24 mouse cellular contexts compared by ENCODE assay signal in genomic region chr4:143394181-143394580, GRCm38 (mm10). TPM values are rescaled to one million over a fixed set of nuclear protein-coding genes. Genes with fewer than 3 reads are reported as not detected.
DNase-seq lines count a peak whose midpoint lies in the region; TF ChIP-seq lines count a peak whose summit lies in the region.
"Had no signal": no experiment of that assay in that cellular context is flagged by ENCODE, and none has a peak within 500 bp of the region (broad histone marks: within the 10 kb centered on the region; RNA-seq: fewer than 3 reads in every experiment).

Gene Pramel1, plus strand, starts transcription at chr4:143394428.

- DNase-seq in gastrocnemius, adult 2 months = peak; percentile 24
- DNase-seq in gastrocnemius, postnatal 36 days = no peak
- peak; percentile 79 for DNase-seq in ES-CJ7 (ENCODE audit: low read depth, low spot score)
- peak; percentile 90 for DNase-seq in ZHBTc4 (ENCODE audit: low read depth, low spot score)
- no peak for DNase-seq in heart, postnatal 14 days
- no peak for DNase-seq in left cerebral cortex, postnatal 36 days (ENCODE audit: low spot score in 2 of 2)
- DNase-seq in layer of hippocampus, postnatal 14 days (ENCODE audit: low spot score in 2 of 2) = no peak
- DNase-seq: adrenal gland, adult 2 months; adrenal gland, postnatal 25 days; B cell, adult 2 months; cerebellum, adult 18-20 months; cerebellum, adult 9-11 months; cerebellum, postnatal 36 days; forebrain, postnatal 0 days; gastrocnemius, postnatal 25 days; heart, adult 11 months had no signal

- TF ChIP-seq CTCF in gastrocnemius, adult 2 months (IDR thresholded peaks at IDR 0.05) = no peak

- no peak within 1 kb of the TSS for H3K4me3 ChIP-seq in gastrocnemius, adult 2 months
- H3K4me3 ChIP-seq: embryonic facial prominence, embryonic 10.5 days; forebrain, embryonic 13.5 days; heart, embryonic 13.5 days; intestine, embryonic 15.5 days had no signal

- no peak within 1 kb of the TSS for H3K27ac ChIP-seq in gastrocnemius, adult 2 months
- H3K27ac ChIP-seq: embryonic facial prominence, embryonic 10.5 days; forebrain, embryonic 13.5 days; heart, embryonic 13.5 days; hindbrain, embryonic 14.5 days; intestine, embryonic 15.5 days had no signal

- intact Hi-C loops in gastrocnemius, adult 2 months (cut with DNase I) = no loop called here
- intact Hi-C loops in gastrocnemius, postnatal 36 days (cut with DNase I) = no loop called here
- intact Hi-C loops in heart, postnatal 14 days (cut with DNase I) = no loop called here
- intact Hi-C loops in left cerebral cortex, postnatal 36 days (cut with DNase I) = no loop called here

RNA-seq across cellular contexts. Expression of gene Pramel1, which starts in this region (rescaled TPM):
- total RNA-seq in gastrocnemius, adult 2 months (2021) = not detected
- not detected for total RNA-seq in gastrocnemius, postnatal 36 days (2021)
- not detected for total RNA-seq in heart, postnatal 14 days (2021)
- not detected for total RNA-seq in left cerebral cortex, postnatal 36 days (2021)
- not detected for total RNA-seq in layer of hippocampus, postnatal 14 days (2021)
- total RNA-seq: adrenal gland, adult 2 months; adrenal gland, postnatal 25 days; forebrain, postnatal 0 days; G1E; gastrocnemius, adult 18-20 months; gastrocnemius, postnatal 25 days; hematopoietic stem cell, adult 5-6 weeks had no signal

Comparison
In these comparisons a context has a peak if more than half of its experiments do, and no peak if none do; other contexts are left out.
1. Peak in DNase-seq in gastrocnemius, adult 2 months; RNA of the gene not detected or under 1 TPM.
2. DNase-seq: peak in ES-CJ7 (single experiment) and ZHBTc4 (single experiment); none in gastrocnemius, postnatal 36 days (0 of 2), heart, postnatal 14 days (0 of 2), left cerebral cortex, postnatal 36 days (0 of 2) and layer of hippocampus, postnatal 14 days (0 of 2).